Mouse (Mus musculus) liver, embryonic 14.5 days (tissue): ENCODE measurements around the gene Eml2. TPM values are rescaled to one million over a fixed set of nuclear protein-coding genes. Genes with fewer than 3 reads are reported as not detected.

Experiments
- ATAC-seq: fragments of 200-750 bp; cut with Nextera tagmentation; 2 replicates; pipeline ENCODE4 v1.8.0; 2017; ENCODE audit warnings: moderate number of reproducible peaks, mild to moderate bottlenecking, moderate library complexity; ENCODE audit not compliant: insufficient read depth
- DNase-seq, 3 experiments: peaks; one replicate each; pipeline ENCODE4 v3.0.0-alpha.2; 2012 to 2013; ENCODE audit warnings: low read depth in 3 of 3, low spot score in 3 of 3
- H3K27ac ChIP-seq: fragments of 300-500 bp; sonication (generic); 2 replicates; pipeline ENCODE4 v1.5.1; 2014; ENCODE audit warnings: moderate library complexity, mild to moderate bottlenecking, control low read depth, inconsistent platforms
- H3K27me3 ChIP-seq: fragments of 300-500 bp; sonication (generic); 2 replicates; pipeline ENCODE4 v1.6.1; 2014; ENCODE audit warnings: mild to moderate bottlenecking, low read length, moderate library complexity; ENCODE audit not compliant: control insufficient read depth, insufficient read depth
- H3K36me3 ChIP-seq: fragments of 300-500 bp; sonication (generic); replicated peaks from 2 replicates; pipeline ENCODE4 v1.6.1; 2014; ENCODE audit warnings: low read depth; ENCODE audit not compliant: control insufficient read depth, insufficient read depth
- H3K4me1 ChIP-seq, 2 experiments: fragments of 200-500 bp in 1 of 2; fragments of 300-500 bp in 1 of 2; sonication (generic) in 1 of 2; replicated peaks; 2 replicates each; pipeline ENCODE4 v1.6.1; 2012 to 2014; ENCODE audit warnings: antibody characterized with exemption in 1 of 2, inconsistent platforms in 1 of 2, low read length in 1 of 2; ENCODE audit not compliant: control insufficient read depth in 2 of 2, insufficient read depth in 2 of 2
- H3K4me2 ChIP-seq: fragments of 300-500 bp; sonication (generic); 2 replicates; pipeline ENCODE4 v1.6.1; 2014; ENCODE audit warnings: low read depth, mild to moderate bottlenecking, control low read depth, moderate library complexity
- H3K4me3 ChIP-seq, 2 experiments: fragments of 200-500 bp in 1 of 2; fragments of 300-500 bp in 1 of 2; sonication (generic) in 1 of 2; 2 replicates each; pipeline ENCODE4 v1.5.1; 2012 to 2014; ENCODE audit warnings: low read depth in 2 of 2, low read length in 2 of 2, mild to moderate bottlenecking in 2 of 2, control low read depth in 1 of 2, inconsistent platforms in 1 of 2, moderate library complexity in 1 of 2; ENCODE audit not compliant: insufficient read depth in 1 of 2
- H3K9ac ChIP-seq: fragments of 300-500 bp; sonication (generic); replicated peaks from 2 replicates; pipeline ENCODE4 v1.6.1; 2014; ENCODE audit warnings: mild to moderate bottlenecking, control low read depth, moderate library complexity
- H3K9me3 ChIP-seq: fragments of 300-500 bp; sonication (generic); 2 replicates; pipeline ENCODE4 v1.6.1; 2016; ENCODE audit warnings: low read length, mixed read lengths; ENCODE audit not compliant: control insufficient read depth
- CTCF ChIP-seq: IDR thresholded peaks from 2 replicates; pipeline ENCODE4 v1.5.1; 2016; ENCODE audit warnings: antibody characterized with exemption, low read depth, control low read depth
- EP300 ChIP-seq: IDR thresholded peaks from 2 replicates; pipeline ENCODE4 v1.6.1; 2016; ENCODE audit warnings: antibody characterized with exemption, low read depth
- WGBS: fragments of 180-500 bp; shearing (Covaris S2); extraction: QIAGEN DNeasy Blood & Tissue Kit; methylation state at CpG from one replicate; pipeline ENCODE4 v1.1.7; 2014; ENCODE audit not compliant: insufficient replicate concordance; 5-methylcytosine and 5-hydroxymethylcytosine counted together
- polyA plus RNA-seq, 2 experiments: library from polyadenylated mRNA; depleted of rRNA in 1 of 2; stranded (reverse) in 1 of 2; unstranded in 1 of 2; fragments of >200 nt; fragmentation: Nextera tagmentation in 1 of 2; extraction: Ambion mirVana in 1 of 2; gene quantifications; 2 replicates each; pipeline versions ENCODE4 v1.2.1 to v1.2.3; 2012 to 2014

Gene Eml2
- polyA plus RNA-seq, 2 experiments: 0.98 to 7.3 TPM

DNA sequence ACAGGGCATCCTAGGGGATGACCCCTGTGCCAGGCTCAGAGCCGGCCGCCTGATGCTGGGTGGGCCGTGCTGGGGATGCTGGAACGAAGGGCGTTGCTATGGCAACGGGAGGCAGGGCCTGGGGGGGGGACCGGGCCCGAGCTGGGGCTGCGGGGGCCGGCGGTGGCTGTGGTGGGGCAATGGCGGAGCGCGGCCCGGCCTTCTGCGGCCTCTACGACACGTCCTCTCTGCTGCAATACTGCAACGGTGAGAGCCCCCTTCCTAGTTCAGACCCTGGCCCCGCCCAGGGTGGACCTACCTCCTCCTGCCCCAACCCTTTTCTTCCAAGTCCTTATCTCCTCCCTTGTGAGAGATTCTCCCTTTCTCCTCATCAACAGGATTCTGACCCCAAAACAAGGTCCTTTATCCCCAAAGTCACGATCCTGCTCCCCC lies 311 bp downstream of the Eml2 start:
- Histone ChIP-seq H3K4me2 (no peak overlapping the region), H3K36me3 (no peaks in the 10 kb centered on the region), H3K9me3 (no peaks in the 10 kb centered on the region), H3K9ac (no peak overlapping the region), H3K4me3 (no peak overlapping the region), H3K4me1 (peaks cover 13 to 31% of the 10 kb centered on the region in 2 experiments), H3K27ac (no peak overlapping the region), H3K27me3 (peaks cover 58% of the 10 kb centered on the region)
- 8% methylated on average over 18 of the region's 21 CpGs for WGBS
- TF ChIP-seq CTCF: no peak
- TF ChIP-seq EP300: no peak
- DNase-seq (no peak), ATAC-seq (no peak)

DNA sequence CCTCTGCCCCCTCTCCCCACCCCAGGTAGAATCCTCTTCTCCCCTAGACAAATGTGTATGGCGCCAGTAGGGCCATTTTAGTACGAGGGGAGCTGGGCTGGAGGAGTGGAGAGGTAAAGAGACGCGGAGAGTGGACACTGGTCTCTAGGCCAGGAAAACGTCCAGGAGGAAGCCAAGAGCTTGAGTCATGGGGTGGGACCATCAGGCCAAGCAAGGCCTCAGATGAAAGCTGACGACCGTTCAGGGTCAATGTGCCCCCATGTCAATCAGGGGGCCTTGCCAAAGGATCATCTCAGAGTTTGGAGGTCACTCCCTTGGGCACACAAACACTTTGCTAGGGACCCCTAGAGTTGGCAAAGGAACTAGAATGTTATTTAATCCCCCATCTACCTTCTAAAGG lies 995 bp downstream of the Eml2 start:
- ATAC-seq: no peak
- Histone ChIP-seq H3K36me3 (no peaks in the 10 kb centered on the region), H3K4me1 (peaks cover 13 to 33% of the 10 kb centered on the region in 2 experiments), H3K9ac (no peak overlapping the region), H3K4me3 (no peak overlapping the region), H3K9me3 (no peaks in the 10 kb centered on the region), H3K27me3 (peaks cover 58% of the 10 kb centered on the region), H3K4me2 (no peak overlapping the region), H3K27ac (no peak overlapping the region)
- WGBS: 52% methylated on average over 7 of the region's 7 CpGs
- TF ChIP-seq EP300: no peak
- TF ChIP-seq CTCF: no peak
- DNase-seq: no peak

DNA sequence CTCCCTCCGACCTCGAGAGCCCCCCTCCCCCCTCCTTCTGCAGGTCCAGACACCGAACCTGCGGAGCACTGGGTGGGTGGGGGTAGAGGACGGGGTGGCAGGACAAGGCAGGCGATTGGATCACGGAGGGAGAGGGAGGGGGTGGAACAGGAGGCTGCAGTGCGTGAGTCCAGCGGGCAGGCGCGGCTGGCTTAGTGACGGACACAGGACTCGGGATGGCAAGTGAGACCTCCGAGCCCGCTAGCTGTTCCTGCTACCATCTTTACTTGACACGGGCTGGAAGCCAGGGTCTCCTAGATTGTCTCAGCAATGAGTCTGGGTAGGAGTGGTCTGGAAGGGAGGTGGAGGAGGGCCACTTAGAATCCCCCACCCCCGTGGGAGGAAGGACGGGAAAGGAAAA lies 1.8 kb downstream of the Eml2 start:
- no peak overlapping the region for H3K4me3 ChIP-seq

DNA sequence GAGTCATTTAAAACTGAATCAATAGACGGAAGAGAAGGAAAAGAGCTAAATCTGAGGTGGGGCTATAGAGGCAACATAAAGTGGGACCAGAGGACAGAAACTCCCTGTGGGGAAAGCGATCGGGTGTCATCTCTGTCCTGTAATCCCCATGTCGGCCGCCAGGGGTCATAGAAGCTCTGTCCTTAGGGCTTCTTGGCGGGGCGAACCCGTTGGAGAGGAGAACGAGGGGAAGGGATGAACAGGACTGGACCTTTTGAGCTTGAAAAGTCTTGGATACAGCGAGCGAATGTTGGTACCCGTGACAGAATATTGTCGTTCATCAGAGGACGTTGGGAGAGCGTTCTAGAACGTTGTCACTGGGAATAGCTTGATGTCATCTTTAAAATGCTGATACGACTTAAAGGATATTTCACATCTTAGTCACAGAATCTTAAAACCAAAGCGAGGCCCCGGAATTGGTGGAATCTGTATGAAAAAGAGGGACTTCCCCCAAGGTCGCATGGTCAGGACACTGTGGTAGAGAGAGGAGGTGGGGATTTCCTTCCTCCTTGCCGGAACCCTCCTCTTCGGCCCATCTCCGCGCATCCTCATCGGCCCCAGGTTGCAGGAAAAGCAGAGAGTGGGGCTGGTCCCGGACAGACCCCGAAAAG lies 2.3 kb downstream of the Eml2 start:
- Histone ChIP-seq H3K9ac (no peak overlapping the region), H3K4me3 (0 out of 4 replicates have a peak overlapping the region, but pooled peaks of 1 of the 2 experiments have one; percentile 2), H3K4me1 (peaks cover 11 to 27% of the 10 kb centered on the region in 2 experiments), H3K9me3 (no peaks in the 10 kb centered on the region), H3K36me3 (no peaks in the 10 kb centered on the region), H3K4me2 (peak overlapping the region; percentile 44; the same call in 1 of the 2 replicates), H3K27ac (no peak overlapping the region), H3K27me3 (peaks cover 54% of the 10 kb centered on the region)
- peak in 1 of 3 experiments; percentile 47 for DNase-seq
- TF ChIP-seq EP300 (no peak), CTCF (peak; percentile 96)
- whole genome bisulfite sequencing: 3% methylated on average over 27 of the region's 27 CpGs
- ATAC-seq: no peak; the same call in 1 of the 2 replicates

More for the DNA sequence above, 1.8 kb downstream of the Eml2 start:
- peaks cover 11 to 27% of the 10 kb centered on the region in 2 experiments for H3K4me1 ChIP-seq
- no peak overlapping the region for H3K27ac ChIP-seq
- no peaks in the 10 kb centered on the region for H3K36me3 ChIP-seq
- DNase-seq (no peak), ATAC-seq (no peak)
- peaks cover 58% of the 10 kb centered on the region for H3K27me3 ChIP-seq
- H3K4me2 ChIP-seq: no peak overlapping the region
- TF ChIP-seq CTCF (no peak), EP300 (no peak)
- no peak overlapping the region for H3K9ac ChIP-seq
- WGBS: 12% methylated on average over 18 of the region's 18 CpGs
- H3K9me3 ChIP-seq: no peaks in the 10 kb centered on the region

DNA sequence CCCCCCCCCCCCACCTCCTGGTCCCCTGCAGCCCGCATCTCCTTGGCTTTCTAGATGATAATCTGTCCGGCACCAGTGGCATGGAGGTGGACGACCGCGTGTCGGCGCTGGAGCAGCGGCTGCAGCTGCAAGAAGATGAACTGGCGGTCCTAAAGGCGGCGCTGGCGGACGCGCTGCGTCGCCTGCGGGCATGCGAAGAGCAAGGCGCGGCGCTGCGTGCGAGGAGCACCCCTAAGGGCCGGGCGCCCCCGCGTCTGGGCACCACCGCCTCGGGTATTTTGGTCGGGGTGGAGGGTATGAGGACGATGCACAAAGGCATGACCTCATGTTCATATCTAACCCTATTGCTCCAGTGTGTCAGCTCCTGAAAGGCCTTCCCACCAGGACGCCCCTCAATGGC lies 3.0 kb downstream of the Eml2 start:
- ATAC-seq: peak; percentile 34; the same call in 1 of the 2 replicates
- no peak overlapping the region for H3K9ac ChIP-seq
- H3K27me3 ChIP-seq: peaks cover 54% of the 10 kb centered on the region
- peaks cover 11 to 27% of the 10 kb centered on the region in 2 experiments for H3K4me1 ChIP-seq
- peak in 1 of 3 experiments; percentile 44 for DNase-seq
- H3K36me3 ChIP-seq: no peaks in the 10 kb centered on the region
- H3K4me2 ChIP-seq: peak overlapping the region; percentile 44
- no peaks in the 10 kb centered on the region for H3K9me3 ChIP-seq
- H3K27ac ChIP-seq: no peak overlapping the region
- WGBS: under 1% methylated on average over 32 of the region's 32 CpGs
- TF ChIP-seq CTCF (peak; percentile 77), EP300 (no peak)
- peak overlapping the region in 1 of 2 experiments; percentile 16; a peak in 1 of 4 replicates for H3K4me3 ChIP-seq
